31 mouse cellular contexts compared by ENCODE assay signal in genomic region chr15:16163969-16164368, GRCm38 (mm10).
"Had no signal": no experiment of that assay in that cellular context is flagged by ENCODE, and none has a peak within 500 bp of the region (broad histone marks: within the 10 kb centered on the region; RNA-seq: fewer than 3 reads in every experiment).

No protein-coding gene starts in this region.

- ATAC-seq: liver, embryonic 12.5 days; liver, postnatal 0 days; lung, postnatal 0 days; midbrain, embryonic 13.5 days; midbrain, embryonic 16.5 days had no signal

- H3K27ac ChIP-seq: limb, embryonic 10.5 days; limb, embryonic 12.5 days; limb, embryonic 13.5 days; limb, embryonic 15.5 days; liver, embryonic 12.5 days; liver, embryonic 13.5 days; liver, embryonic 14.5 days; liver, embryonic 15.5 days; lung, embryonic 15.5 days; macrophage; midbrain, embryonic 10.5 days; midbrain, embryonic 12.5 days; midbrain, embryonic 13.5 days; neural tube, embryonic 12.5 days had no signal

- H3K4me2 ChIP-seq: limb, embryonic 12.5 days; limb, embryonic 13.5 days; limb, embryonic 15.5 days; liver, embryonic 11.5 days; liver, embryonic 12.5 days; liver, embryonic 13.5 days; liver, embryonic 15.5 days; lung, embryonic 14.5 days; lung, embryonic 15.5 days; midbrain, embryonic 11.5 days; midbrain, embryonic 12.5 days; midbrain, embryonic 13.5 days; neural tube, embryonic 12.5 days had no signal

- H3K27me3 ChIP-seq: limb, embryonic 12.5 days; limb, embryonic 13.5 days; limb, embryonic 15.5 days; liver, embryonic 12.5 days; liver, embryonic 13.5 days; liver, embryonic 15.5 days; lung, embryonic 15.5 days; megakaryocyte, embryonic 14.5 days; midbrain, embryonic 12.5 days; midbrain, embryonic 13.5 days; neural tube, embryonic 12.5 days had no signal

- H3K4me1 ChIP-seq: limb, embryonic 10.5 days; limb, embryonic 12.5 days; limb, embryonic 13.5 days; limb, embryonic 15.5 days; liver, embryonic 12.5 days; liver, embryonic 13.5 days; liver, embryonic 15.5 days; lung, embryonic 15.5 days; midbrain, embryonic 10.5 days; midbrain, embryonic 12.5 days; midbrain, embryonic 13.5 days; neural tube, embryonic 12.5 days had no signal

- H3K36me3 ChIP-seq: limb, embryonic 10.5 days; limb, embryonic 12.5 days; limb, embryonic 13.5 days; limb, embryonic 15.5 days; liver, embryonic 12.5 days; liver, embryonic 13.5 days; liver, embryonic 15.5 days; lung, embryonic 15.5 days; midbrain, embryonic 10.5 days; midbrain, embryonic 12.5 days; midbrain, embryonic 13.5 days; neural tube, embryonic 12.5 days had no signal

- DNase-seq: left cerebral cortex, postnatal 4 days; liver; liver, embryonic 13.5 days; liver, postnatal 0 days; lung, adult 18-20 months; lung, adult 2 months; lung, embryonic 14.5 days; lung, postnatal 10 days; lung, postnatal 14 days; lung, postnatal 36 days; lung, postnatal 4 days; midbrain, embryonic 14.5 days had no signal

- H3K9ac ChIP-seq: limb, embryonic 12.5 days; limb, embryonic 13.5 days; limb, embryonic 15.5 days; liver, embryonic 12.5 days; liver, embryonic 13.5 days; liver, embryonic 14.5 days; liver, embryonic 15.5 days; liver, postnatal 0 days; lung, embryonic 14.5 days; lung, embryonic 15.5 days; midbrain, embryonic 12.5 days; midbrain, embryonic 13.5 days; neural tube, embryonic 12.5 days had no signal

- H3K9me3 ChIP-seq: limb, embryonic 10.5 days; limb, embryonic 12.5 days; limb, embryonic 13.5 days; limb, embryonic 15.5 days; liver, embryonic 12.5 days; liver, embryonic 13.5 days; liver, embryonic 15.5 days; lung, embryonic 15.5 days; megakaryocyte, embryonic 14.5 days; midbrain, embryonic 10.5 days; midbrain, embryonic 12.5 days; midbrain, embryonic 13.5 days; neural tube, embryonic 12.5 days had no signal

- H3K4me3 ChIP-seq: limb, embryonic 10.5 days; limb, embryonic 12.5 days; limb, embryonic 13.5 days; limb, embryonic 15.5 days; liver, embryonic 12.5 days; liver, embryonic 13.5 days; liver, embryonic 15.5 days; lung, embryonic 15.5 days; megakaryocyte, embryonic 14.5 days; midbrain, embryonic 10.5 days; midbrain, embryonic 12.5 days; midbrain, embryonic 13.5 days; myocyte; neural tube, embryonic 12.5 days had no signal
